Mouse (Mus musculus): ENCODE data around the gene Avil. TPM values are rescaled to one million over a fixed set of nuclear protein-coding genes. Genes with fewer than 3 reads are reported as not detected.
A peak's percentile ranks its signal among the peaks of the same experiment; 100 is the strongest.

Avil gene
- polyA plus RNA-seq, 1 experiment, result 0.13 TPM

- TF ChIP-seq CEBPB (IDR thresholded peaks at IDR 0.05; ENCODE audit: low read depth) (no peak), MYOG (IDR thresholded peaks at IDR 0.05; ENCODE audit: control insufficient read depth, extremely low read depth, insufficient read length) (no peak), MAX (IDR thresholded peaks at IDR 0.05) (no peak), USF1 (IDR thresholded peaks at IDR 0.05; ENCODE audit: low read depth) (no peak), MYOD1 (IDR thresholded peaks at IDR 0.05; ENCODE audit: control insufficient read depth, insufficient read length, low read depth) (no peak), CTCF (IDR thresholded peaks at IDR 0.05; ENCODE audit: control insufficient read depth, insufficient read depth, insufficient read length) (no peak), FOSL1 (IDR thresholded peaks at IDR 0.05; ENCODE audit: insufficient read depth, low read length, poor library complexity, severe bottlenecking) (no peak)
- H3K4me3 ChIP-seq (ENCODE audit: insufficient read depth, poor library complexity, severe bottlenecking), result peak overlapping the region; percentile 88
- peaks cover 50% of the 10 kb centered on the region for H3K79me2 ChIP-seq (ENCODE audit: control insufficient read depth, insufficient read depth)
- peak overlapping the region; percentile 92 for H3ac ChIP-seq (ENCODE audit: control insufficient read depth, insufficient read length, low read depth)
- H3K27me3 ChIP-seq (ENCODE audit: control insufficient read depth, insufficient read depth, insufficient read length), result no peaks in the 10 kb centered on the region
- peaks cover 27% of the 10 kb centered on the region for H3K79me3 ChIP-seq (ENCODE audit: low read depth)
- peaks cover 40% of the 10 kb centered on the region for H3K36me3 ChIP-seq (ENCODE audit: control insufficient read depth, insufficient read depth)
Measured at GRCm38 (mm10) chr10:127063913-127064870, 63.7 kb downstream of the Avil start.

DNA sequence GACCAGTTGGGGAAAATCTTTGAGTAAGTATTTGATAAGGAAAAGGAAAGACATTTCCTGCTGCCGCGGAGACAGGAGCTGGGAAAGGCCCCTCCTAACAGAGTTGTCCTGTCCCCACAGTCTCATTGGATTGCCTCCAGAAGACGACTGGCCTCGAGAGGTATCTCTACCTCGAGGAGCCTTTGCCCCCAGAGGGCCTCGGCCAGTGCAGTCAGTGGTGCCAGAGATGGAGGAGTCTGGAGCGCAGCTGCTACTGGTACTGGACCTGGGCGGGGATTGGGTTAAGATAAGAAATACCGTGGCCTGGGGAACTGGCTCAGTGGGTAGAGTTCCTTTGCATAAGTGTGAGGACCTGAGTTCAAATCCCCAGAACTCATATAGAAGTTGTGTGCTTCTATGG lies 65.5 kb downstream of the Avil start:
- Histone ChIP-seq H3K36me3 (ENCODE audit: control insufficient read depth, insufficient read depth) (peaks cover 40% of the 10 kb centered on the region), H3K4me3 (ENCODE audit: insufficient read depth, poor library complexity, severe bottlenecking) (no peak overlapping the region), H3K79me3 (ENCODE audit: low read depth) (peaks cover 33% of the 10 kb centered on the region), H3K79me2 (ENCODE audit: control insufficient read depth, insufficient read depth) (peaks cover 57% of the 10 kb centered on the region), H3ac (ENCODE audit: control insufficient read depth, insufficient read length, low read depth) (no peak overlapping the region), H3K27me3 (ENCODE audit: control insufficient read depth, insufficient read depth, insufficient read length) (no peaks in the 10 kb centered on the region)
- TF ChIP-seq MYOG (IDR thresholded peaks at IDR 0.05; ENCODE audit: control insufficient read depth, extremely low read depth, insufficient read length) (no peak), FOSL1 (IDR thresholded peaks at IDR 0.05; ENCODE audit: insufficient read depth, low read length, poor library complexity, severe bottlenecking) (no peak), CTCF (IDR thresholded peaks at IDR 0.05; ENCODE audit: control insufficient read depth, insufficient read depth, insufficient read length) (no peak), MYOD1 (IDR thresholded peaks at IDR 0.05; ENCODE audit: control insufficient read depth, insufficient read length, low read depth) (no peak), USF1 (IDR thresholded peaks at IDR 0.05; ENCODE audit: low read depth) (no peak)

DNA sequence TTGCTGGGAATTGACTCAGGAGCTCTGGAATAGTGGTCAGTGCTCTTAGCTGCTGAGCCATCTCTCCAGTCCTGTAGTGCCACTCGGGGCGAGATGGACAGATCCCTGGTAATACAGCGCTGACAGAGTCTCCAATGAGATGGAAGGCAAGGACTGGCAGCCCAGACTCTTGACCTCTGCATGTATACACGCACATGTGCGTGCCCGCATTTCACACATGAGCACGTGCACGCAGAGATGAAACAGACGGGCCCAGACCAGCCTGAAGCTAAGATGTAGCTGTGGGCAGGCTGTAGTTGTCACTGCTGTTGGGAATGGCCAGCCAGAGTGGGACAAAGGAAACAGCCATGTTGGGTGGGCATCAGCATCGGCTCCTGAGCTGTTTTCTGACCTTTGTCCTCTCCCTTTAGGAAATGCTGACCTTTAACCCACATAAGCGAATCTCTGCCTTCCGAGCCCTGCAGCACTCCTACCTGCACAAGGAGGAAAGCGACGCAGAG lies 66.1 kb downstream of the Avil start:
- Histone ChIP-seq H3ac (ENCODE audit: control insufficient read depth, insufficient read length, low read depth) (no peak overlapping the region), H3K79me3 (ENCODE audit: low read depth) (peaks cover 33% of the 10 kb centered on the region), H3K36me3 (ENCODE audit: control insufficient read depth, insufficient read depth) (peaks cover 40% of the 10 kb centered on the region), H3K79me2 (ENCODE audit: control insufficient read depth, insufficient read depth) (peaks cover 57% of the 10 kb centered on the region), H3K4me3 (ENCODE audit: insufficient read depth, poor library complexity, severe bottlenecking) (no peak overlapping the region), H3K27me3 (ENCODE audit: control insufficient read depth, insufficient read depth, insufficient read length) (no peaks in the 10 kb centered on the region)
- no peak for TF ChIP-seq MYOG (IDR thresholded peaks at IDR 0.05; ENCODE audit: control insufficient read depth, extremely low read depth, insufficient read length)
- no peak for TF ChIP-seq CTCF (IDR thresholded peaks at IDR 0.05; ENCODE audit: control insufficient read depth, insufficient read depth, insufficient read length)
- no peak for TF ChIP-seq USF1 (IDR thresholded peaks at IDR 0.05; ENCODE audit: low read depth)
- no peak for TF ChIP-seq MYOD1 (IDR thresholded peaks at IDR 0.05; ENCODE audit: control insufficient read depth, insufficient read length, low read depth)
- no peak for TF ChIP-seq CEBPB (IDR thresholded peaks at IDR 0.05; ENCODE audit: low read depth)
- no peak for TF ChIP-seq FOSL1 (IDR thresholded peaks at IDR 0.05; ENCODE audit: insufficient read depth, low read length, poor library complexity, severe bottlenecking)
- TF ChIP-seq MAX (IDR thresholded peaks at IDR 0.05), result no peak

DNA sequence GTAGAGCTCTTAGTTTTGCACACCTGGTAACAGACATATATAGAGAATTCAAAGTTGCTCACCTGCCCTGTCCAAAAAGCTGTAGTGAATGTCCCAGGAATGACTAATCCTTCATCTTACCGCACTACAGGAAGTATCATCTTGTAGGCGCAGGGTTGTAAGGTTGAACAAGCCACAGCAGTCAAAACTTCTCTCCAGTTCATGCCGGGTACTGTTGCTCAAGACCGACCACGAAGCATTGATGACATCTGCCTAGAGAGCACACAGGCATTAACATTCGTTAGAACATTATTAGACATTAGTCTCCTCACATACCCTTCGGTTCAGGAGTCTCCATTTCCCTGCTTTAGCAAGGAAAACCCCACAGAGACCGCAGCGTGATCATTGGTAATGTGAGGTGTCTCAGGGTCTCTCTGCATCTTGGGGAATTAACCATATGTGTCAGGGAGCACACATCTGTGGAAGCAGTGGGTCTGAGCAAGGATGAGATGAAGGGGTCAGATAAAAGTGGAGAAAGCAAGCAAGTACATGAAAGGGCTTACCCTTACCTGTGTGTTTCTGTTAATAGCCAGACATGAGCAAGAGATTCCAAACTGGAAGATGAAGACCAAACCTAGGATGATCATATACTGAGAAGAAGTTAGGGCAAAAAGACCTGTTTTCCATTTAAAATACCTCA lies 68.0 kb downstream of the Avil start:
- Histone ChIP-seq H3K27me3 (ENCODE audit: control insufficient read depth, insufficient read depth, insufficient read length) (no peaks in the 10 kb centered on the region), H3K4me3 (ENCODE audit: insufficient read depth, poor library complexity, severe bottlenecking) (no peak overlapping the region), H3ac (ENCODE audit: control insufficient read depth, insufficient read length, low read depth) (peak overlapping the region; percentile 27), H3K36me3 (ENCODE audit: control insufficient read depth, insufficient read depth) (peaks cover 40% of the 10 kb centered on the region), H3K79me2 (ENCODE audit: control insufficient read depth, insufficient read depth) (peaks cover 55% of the 10 kb centered on the region), H3K79me3 (ENCODE audit: low read depth) (peaks cover 33% of the 10 kb centered on the region)
- no peak for TF ChIP-seq FOSL1 (IDR thresholded peaks at IDR 0.05; ENCODE audit: insufficient read depth, low read length, poor library complexity, severe bottlenecking)
- TF ChIP-seq CEBPB (IDR thresholded peaks at IDR 0.05; ENCODE audit: low read depth), result peak; percentile 60

GRCm38 (mm10) chr10:127069281-127070189 lies 69.0 kb downstream of the Avil start:
- Histone ChIP-seq H3K79me2 (ENCODE audit: control insufficient read depth, insufficient read depth) (peaks cover 45% of the 10 kb centered on the region), H3K4me3 (ENCODE audit: insufficient read depth, poor library complexity, severe bottlenecking) (peak overlapping the region; percentile 82), H3K79me3 (ENCODE audit: low read depth) (peaks cover 22% of the 10 kb centered on the region), H3K27me3 (ENCODE audit: control insufficient read depth, insufficient read depth, insufficient read length) (no peaks in the 10 kb centered on the region), H3ac (ENCODE audit: control insufficient read depth, insufficient read length, low read depth) (peak overlapping the region; percentile 74), H3K36me3 (ENCODE audit: control insufficient read depth, insufficient read depth) (peaks cover 39% of the 10 kb centered on the region)
- TF ChIP-seq CTCF (IDR thresholded peaks at IDR 0.05; ENCODE audit: control insufficient read depth, insufficient read depth, insufficient read length) (no peak), CEBPB (IDR thresholded peaks at IDR 0.05; ENCODE audit: low read depth) (no peak), FOSL1 (IDR thresholded peaks at IDR 0.05; ENCODE audit: insufficient read depth, low read length, poor library complexity, severe bottlenecking) (no peak), MAX (IDR thresholded peaks at IDR 0.05) (no peak), MYOG (IDR thresholded peaks at IDR 0.05; ENCODE audit: control insufficient read depth, extremely low read depth, insufficient read length) (no peak), MYOD1 (IDR thresholded peaks at IDR 0.05; ENCODE audit: control insufficient read depth, insufficient read length, low read depth) (no peak), USF1 (IDR thresholded peaks at IDR 0.05; ENCODE audit: low read depth) (no peak)

Small RNA genes within 50 kb of the gene (microRNA-seq; reads per million reads assigned to microRNA genes)
- gene Mir26a-2 (ENCODE audit: borderline microRNAs expressed) (151 reads per million, percentile 76 among the genes with 10 or more reads in this experiment), gene Mir546 (ENCODE audit: borderline microRNAs expressed) (not detected)

Other genes starting within 250 kb of the Avil start
- 13.4 TPM for gene Atp23, start 99.4 kb upstream of the Avil start, polyA plus RNA-seq (2012; fragmentation: generic; extraction: Trizol)
- gene Ctdsp2, start 22.0 kb upstream of the Avil start, polyA plus RNA-seq (2012; fragmentation: generic; extraction: Trizol), result 57.5 TPM
- gene Tsfm, start 30.1 kb downstream of the Avil start, polyA plus RNA-seq (2012; fragmentation: generic; extraction: Trizol), result 66.0 TPM
- gene Mettl1, start 40.7 kb downstream of the Avil start, polyA plus RNA-seq (2012; fragmentation: generic; extraction: Trizol), result 31.3 TPM
- gene Eef1akmt3, start 40.8 kb downstream of the Avil start, polyA plus RNA-seq (2012; fragmentation: generic; extraction: Trizol), result 0.22 TPM
- gene Cyp27b1, start 47.5 kb downstream of the Avil start, polyA plus RNA-seq (2012; fragmentation: generic; extraction: Trizol), result 0.20 TPM
- gene March9, start 59.5 kb downstream of the Avil start, polyA plus RNA-seq (2012; fragmentation: generic; extraction: Trizol), result 3.0 TPM
- 714 TPM for gene Cdk4, start 62.8 kb downstream of the Avil start, polyA plus RNA-seq (2012; fragmentation: generic; extraction: Trizol)
- gene Tspan31, start 69.6 kb downstream of the Avil start, polyA plus RNA-seq (2012; fragmentation: generic; extraction: Trizol), result 118 TPM
- gene Agap2, start 74.6 kb downstream of the Avil start, polyA plus RNA-seq (2012; fragmentation: generic; extraction: Trizol), result 3.2 TPM
- gene Os9, start 120.4 kb downstream of the Avil start, polyA plus RNA-seq (2012; fragmentation: generic; extraction: Trizol), result 35.6 TPM
- gene B4galnt1, start 164.5 kb downstream of the Avil start, polyA plus RNA-seq (2012; fragmentation: generic; extraction: Trizol), result 23.8 TPM
- gene Slc26a10, start 179.9 kb downstream of the Avil start, polyA plus RNA-seq (2012; fragmentation: generic; extraction: Trizol), result 2.9 TPM
- 31.8 TPM for gene Arhgef25, start 189.4 kb downstream of the Avil start, polyA plus RNA-seq (2012; fragmentation: generic; extraction: Trizol)
- 24.4 TPM for gene Dtx3, start 195.0 kb downstream of the Avil start, polyA plus RNA-seq (2012; fragmentation: generic; extraction: Trizol)
- gene Pip4k2c, start 210.9 kb downstream of the Avil start, polyA plus RNA-seq (2012; fragmentation: generic; extraction: Trizol), result 25.8 TPM

All from C2C12 (cell line).